In the genomic region with DNA sequence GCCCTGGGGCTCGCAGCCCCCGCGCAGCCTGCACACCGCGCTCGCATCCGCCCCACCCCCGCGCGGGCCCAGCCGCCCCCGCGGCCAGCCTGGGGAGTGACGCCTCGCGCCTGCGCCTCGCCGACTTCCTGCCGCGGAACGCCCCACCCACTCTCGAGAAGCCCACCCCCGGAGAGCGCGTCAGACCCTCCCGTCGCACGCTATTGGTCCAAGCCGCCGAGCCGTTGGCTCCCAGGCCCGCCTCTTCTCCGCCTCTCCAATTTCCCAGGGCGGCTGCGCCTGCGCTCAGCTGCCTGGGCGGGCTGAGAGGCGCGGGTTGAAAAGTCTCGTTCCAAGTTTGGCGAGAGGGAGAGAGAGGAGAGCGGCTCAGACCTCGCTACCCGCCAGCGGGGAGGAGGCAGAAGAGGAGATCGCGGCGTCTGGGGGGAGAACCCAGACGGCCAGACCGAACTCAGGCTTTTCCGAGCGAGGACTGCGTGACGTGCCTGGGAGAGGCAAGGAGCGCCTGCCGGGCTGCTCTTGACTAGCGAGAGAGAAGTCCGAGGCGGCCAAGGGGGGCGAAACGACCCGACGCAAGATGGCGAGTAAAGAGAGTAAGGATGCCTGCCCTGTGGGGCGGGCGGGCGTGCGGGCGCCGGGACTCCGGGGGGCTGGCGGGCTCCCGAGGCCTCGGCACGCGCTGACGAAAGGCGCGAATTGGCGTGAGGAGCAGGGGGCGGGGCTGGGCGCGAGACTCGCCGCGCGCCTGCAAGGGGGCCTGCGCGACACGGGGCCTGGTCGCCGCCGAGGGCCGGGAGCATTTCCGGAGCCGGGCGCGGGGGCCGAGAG, we compare ENCODE assay signal across 8 mouse cellular contexts. TPM values are rescaled to one million over a fixed set of nuclear protein-coding genes. Genes with fewer than 3 reads are reported as not detected.
DNase-seq lines count a peak whose midpoint lies in the region; ATAC-seq lines count a peak whose summit lies in the region.

Gene Rbbp7, plus strand, starts transcription at position 288 of the 828 bp plus-strand sequence.

- peaks cover 24% of the 10 kb centered on the region for H3K36me3 ChIP-seq in forebrain, embryonic 10.5 days (replicated peaks)
- no peaks in the 10 kb centered on the region for H3K36me3 ChIP-seq in heart, embryonic 15.5 days
- peaks cover 17% of the 10 kb centered on the region for H3K36me3 ChIP-seq in liver, embryonic 15.5 days (replicated peaks)
- H3K36me3 ChIP-seq in neural tube, embryonic 12.5 days, result no peaks in the 10 kb centered on the region; the same call in 1 of the 2 replicates

- H3K27me3 ChIP-seq in forebrain, embryonic 10.5 days (ENCODE audit: poor library complexity, severe bottlenecking), result peaks cover 21% of the 10 kb centered on the region
- H3K27me3 ChIP-seq in heart, embryonic 15.5 days, result no peaks in the 10 kb centered on the region
- no peaks in the 10 kb centered on the region for H3K27me3 ChIP-seq in liver, embryonic 15.5 days
- H3K27me3 ChIP-seq in neural tube, embryonic 12.5 days (replicated peaks), result no peaks in the 10 kb centered on the region

- peak; percentile 86 for ATAC-seq in CD4-positive, CD25-positive, alpha-beta regulatory T cell, adult 4 months
- ATAC-seq in heart, embryonic 15.5 days (replicated peaks; ENCODE audit: insufficient number of reproducible peaks, insufficient read depth, low FRiP score, low read depth), result peak; percentile 96
- peak; percentile 97 for ATAC-seq in liver, embryonic 15.5 days (ENCODE audit: insufficient read depth)
- ATAC-seq in neural tube, embryonic 12.5 days (ENCODE audit: low FRiP score, low read depth), result peak; percentile 97

- peak; percentile 71 for DNase-seq in c-Kit-negative CD71-positive TER-119-positive erythroid progenitor cells, embryonic 14.5 days (ENCODE audit: low read depth, low spot score)
- DNase-seq in forebrain, embryonic 10.5 days (ENCODE audit: extremely low spot score, low spot score), result peak; percentile 89
- peak; percentile 92 for DNase-seq in kidney, postnatal 36 days
- peak; percentile 78 for DNase-seq in telencephalon, adult 2 months (ENCODE audit: low read depth, low spot score)

- no peaks in the 10 kb centered on the region for H3K9me3 ChIP-seq in forebrain, embryonic 10.5 days
- no peaks in the 10 kb centered on the region for H3K9me3 ChIP-seq in heart, embryonic 15.5 days (replicated peaks)
- H3K9me3 ChIP-seq in liver, embryonic 15.5 days (replicated peaks), result no peaks in the 10 kb centered on the region
- no peaks in the 10 kb centered on the region for H3K9me3 ChIP-seq in neural tube, embryonic 12.5 days

- peak within 1 kb of the TSS; percentile 95 for H3K27ac ChIP-seq in forebrain, embryonic 10.5 days
- peak within 1 kb of the TSS; percentile 98 for H3K27ac ChIP-seq in heart, embryonic 15.5 days
- peak within 1 kb of the TSS; percentile 87 for H3K27ac ChIP-seq in liver, embryonic 15.5 days (replicated peaks)
- H3K27ac ChIP-seq in neural tube, embryonic 12.5 days, result peak within 1 kb of the TSS; percentile 75

- peak within 1 kb of the TSS; percentile 58 for H3K4me2 ChIP-seq in heart, embryonic 15.5 days
- peak within 1 kb of the TSS; percentile 76 for H3K4me2 ChIP-seq in liver, embryonic 15.5 days
- peak within 1 kb of the TSS; percentile 61 for H3K4me2 ChIP-seq in neural tube, embryonic 12.5 days (replicated peaks)

- peak within 1 kb of the TSS; percentile 86 for H3K9ac ChIP-seq in heart, embryonic 15.5 days
- peak within 1 kb of the TSS; percentile 73 for H3K9ac ChIP-seq in liver, embryonic 15.5 days
- peak within 1 kb of the TSS; percentile 69 for H3K9ac ChIP-seq in neural tube, embryonic 12.5 days

- WGBS in forebrain, embryonic 10.5 days, result 18% methylated on average over 89 of the region's 100 CpGs
- 15% methylated on average over 79 of the region's 100 CpGs for WGBS in heart, embryonic 15.5 days
- WGBS in liver, embryonic 15.5 days (ENCODE audit: insufficient replicate concordance), result 19% methylated on average over 86 of the region's 100 CpGs
- WGBS in neural tube, embryonic 12.5 days, result 17% methylated on average over 69 of the region's 100 CpGs

- H3K4me1 ChIP-seq in forebrain, embryonic 10.5 days, result peaks cover 10% of the 10 kb centered on the region
- peaks cover 9% of the 10 kb centered on the region for H3K4me1 ChIP-seq in heart, embryonic 15.5 days (replicated peaks)
- peaks cover 14% of the 10 kb centered on the region for H3K4me1 ChIP-seq in liver, embryonic 15.5 days (replicated peaks)
- no peaks in the 10 kb centered on the region for H3K4me1 ChIP-seq in neural tube, embryonic 12.5 days

- H3K4me3 ChIP-seq in forebrain, embryonic 10.5 days, result peak within 1 kb of the TSS; percentile 72
- H3K4me3 ChIP-seq in heart, embryonic 15.5 days, result peak within 1 kb of the TSS; percentile 78
- peak within 1 kb of the TSS; percentile 74 for H3K4me3 ChIP-seq in liver, embryonic 15.5 days (replicated peaks)
- H3K4me3 ChIP-seq in neural tube, embryonic 12.5 days, result peak within 1 kb of the TSS; percentile 60

RNA-seq across cellular contexts. Expression of gene Rbbp7, which starts in this region (rescaled TPM):
- 100 to 1,000 TPM; 121 to 140 TPM for polyA plus RNA-seq in CD4-positive, CD25-positive, alpha-beta regulatory T cell, adult 4 months (2017; shearing (Covaris generic))
- 416 and 428 TPM in 2 replicates for polyA plus RNA-seq in forebrain, embryonic 10.5 days (2016; fragmentation: Nextera tagmentation; extraction: Ambion mirVana)
- polyA plus RNA-seq in heart, embryonic 15.5 days (2015; fragmentation: Nextera tagmentation; extraction: Ambion mirVana), result 408 and 421 TPM in 2 replicates
- polyA plus RNA-seq in liver, embryonic 15.5 days (2015; fragmentation: Nextera tagmentation; extraction: Ambion mirVana), result 250 and 289 TPM in 2 replicates
- 240 and 247 TPM in 2 replicates for polyA plus RNA-seq in neural tube, embryonic 12.5 days (2016; fragmentation: Nextera tagmentation; extraction: Ambion mirVana)

Comparison
In these comparisons a context has a peak if more than half of its experiments do, and no peak if none do; other contexts are left out.
1. Peak in every context shown above with its lines: DNase-seq, ATAC-seq, H3K4me3 ChIP-seq and H3K27ac ChIP-seq.